Mouse (Mus musculus) 3T3-L1 (cell line): ENCODE data around the gene Gm10681.
"Not testable (repeated sequence)": the region's sequence is repeated elsewhere in the genome, so short reads cannot be mapped to it uniquely, and the experiment has no call there.

ENCODE experiments used
- DNase-seq: peaks from one replicate; pipeline ENCODE4 v3.0.0-alpha.2; 2015; ENCODE audit warnings: low read depth, low spot score

Gm10681 gene

DNA sequence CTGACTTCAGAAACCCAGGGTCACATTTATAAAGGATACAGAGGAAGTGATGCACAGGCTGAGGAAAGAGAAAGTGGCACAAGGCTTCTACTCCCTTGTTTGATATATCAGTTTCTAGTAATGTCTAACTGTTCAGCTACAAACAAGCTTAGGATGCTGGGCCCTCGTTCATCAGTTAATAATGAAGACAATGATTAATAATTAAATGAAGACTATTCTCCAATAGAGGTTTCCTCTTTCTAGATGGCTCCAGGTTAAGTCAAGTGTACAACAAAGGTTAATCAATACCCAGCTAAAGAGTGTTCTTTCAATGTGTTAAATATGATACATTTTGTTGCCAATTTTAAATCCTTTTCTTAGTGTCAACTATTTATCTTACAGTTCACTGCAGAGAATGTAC lies 78.2 kb downstream of the Gm10681 start, which contains the start of gene Hsd3b4:
Gene Hsd3b4 (minus strand): TSS at position 101 of the 400 bp plus-strand sequence.
- DNase-seq: not testable (repeated sequence)

- DNase-seq: not testable (repeated sequence)
Observed at GRCm38 (mm10) chr3:98507229-98507628, 81.4 kb downstream of the Gm10681 start.
